Mouse (Mus musculus): ENCODE data around the gene Arhgap22.

DNA sequence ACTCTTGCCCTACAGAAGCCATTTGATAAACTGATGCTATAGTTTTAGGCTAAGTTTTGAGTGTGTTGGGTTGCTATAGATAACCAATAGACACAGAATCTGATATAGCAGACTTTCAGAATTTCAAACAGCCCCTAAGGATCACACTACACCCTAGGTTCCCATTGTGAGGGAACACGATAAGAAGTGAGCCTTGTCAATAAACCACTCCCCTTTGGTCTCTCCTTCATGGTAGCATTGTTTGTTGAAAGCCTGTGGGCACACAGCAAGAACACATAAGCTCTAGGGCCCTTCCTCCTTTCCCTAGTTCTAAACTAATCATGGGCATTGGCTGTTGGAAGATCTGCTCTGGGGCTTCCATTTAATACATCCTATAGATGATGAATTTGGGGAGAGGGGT, 80.7 kb downstream of the Arhgap22 start:
- TF ChIP-seq CTCF (IDR thresholded peaks at IDR 0.05; ENCODE audit: borderline replicate concordance, insufficient read depth, low read length) (no peak), POLR2A (IDR thresholded peaks at IDR 0.05; ENCODE audit: low read depth, low read length) (no peak)
